Mouse (Mus musculus) liver, embryonic 14.5 days (tissue): ENCODE data around the gene Itpkb.

ENCODE experiments used
- CTCF ChIP-seq: IDR thresholded peaks from 2 replicates; pipeline ENCODE4 v1.5.1; 2016; ENCODE audit warnings: antibody characterized with exemption, low read depth, control low read depth
- EP300 ChIP-seq: IDR thresholded peaks from 2 replicates; pipeline ENCODE4 v1.6.1; 2016; ENCODE audit warnings: antibody characterized with exemption, low read depth

DNA sequence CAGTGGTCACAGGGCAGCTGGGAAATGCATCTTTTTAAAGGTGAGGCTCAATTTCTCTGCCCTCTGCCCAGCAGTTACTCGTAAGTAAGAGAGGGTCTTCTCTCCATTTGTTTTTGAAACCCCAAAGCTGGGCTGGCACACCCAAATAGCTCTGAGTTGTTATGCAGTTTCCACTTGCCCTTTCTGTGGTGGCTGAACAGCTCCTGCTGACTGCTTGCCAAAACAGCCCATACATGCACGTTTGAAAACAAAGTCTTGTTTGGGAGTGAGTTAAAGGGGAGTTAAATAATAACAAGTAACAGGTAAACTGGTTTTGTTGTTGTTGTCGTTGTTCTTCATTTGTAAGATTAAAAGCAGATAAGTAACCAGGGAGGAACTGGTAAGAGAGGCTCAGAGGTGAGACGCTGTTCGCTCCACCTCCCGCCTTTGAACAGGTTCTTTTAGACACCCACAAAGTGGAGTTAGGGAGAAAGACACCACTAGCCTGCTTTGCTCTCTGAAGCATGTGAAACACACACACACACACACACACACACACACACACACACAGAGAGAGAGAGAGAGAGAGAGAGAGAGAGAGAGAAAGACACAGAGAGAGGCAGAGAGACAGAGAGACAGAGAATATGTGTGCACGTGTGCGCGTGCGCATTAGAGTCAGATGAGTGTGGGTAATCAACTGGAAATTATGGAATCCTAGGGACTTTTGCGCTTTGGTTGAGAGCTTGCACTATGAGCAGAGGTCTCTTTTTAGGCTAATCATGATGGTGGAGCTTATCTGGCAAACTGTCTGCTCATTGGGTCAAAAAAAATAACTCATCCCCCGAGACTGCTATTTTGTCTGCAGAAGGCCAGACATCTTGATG, 5.5 kb downstream of the Itpkb start:
- no peak for TF ChIP-seq CTCF
- TF ChIP-seq EP300, result no peak
